Mouse (Mus musculus) forebrain, embryonic 10.5 days (tissue): ENCODE data around the gene Atg4a. TPM values are rescaled to one million over a fixed set of nuclear protein-coding genes. Genes with fewer than 3 reads are reported as not detected.

ENCODE experiments used
- DNase-seq: peaks from one replicate; pipeline ENCODE4 v3.0.0-alpha.2; 2017; ENCODE audit warnings: low spot score; ENCODE audit errors: extremely low spot score
- H3K27ac ChIP-seq: fragments of 300-500 bp; sonication (generic); 2 replicates; pipeline ENCODE4 v1.5.1; 2016; ENCODE audit warnings: mild to moderate bottlenecking
- H3K27me3 ChIP-seq: fragments of 300-500 bp; sonication (generic); 2 replicates; pipeline ENCODE4 v1.6.1; 2016; ENCODE audit warnings: mild to moderate bottlenecking; ENCODE audit not compliant: poor library complexity, severe bottlenecking
- H3K36me3 ChIP-seq: fragments of 300-500 bp; sonication (generic); replicated peaks from 2 replicates; pipeline ENCODE4 v1.6.1; 2016; ENCODE audit warnings: mild to moderate bottlenecking, moderate library complexity
- H3K4me1 ChIP-seq: fragments of 300-500 bp; sonication (generic); 2 replicates; pipeline ENCODE4 v1.6.1; 2016
- H3K4me3 ChIP-seq: fragments of 300-500 bp; sonication (generic); 2 replicates; pipeline ENCODE4 v1.5.1; 2016; ENCODE audit warnings: mild to moderate bottlenecking, moderate library complexity
- H3K9me3 ChIP-seq: fragments of 300-500 bp; sonication (generic); 2 replicates; pipeline ENCODE4 v1.6.1; 2016; ENCODE audit warnings: mild to moderate bottlenecking, moderate library complexity
- WGBS: fragments of 180-500 bp; shearing (Covaris S2); methylation state at CpG from one replicate; pipeline ENCODE4 v1.1.7; 2016; 5-methylcytosine and 5-hydroxymethylcytosine counted together
- polyA plus RNA-seq: library from polyadenylated mRNA; unstranded; fragments of >200 nt; fragmentation: Nextera tagmentation; extraction: Ambion mirVana; gene quantifications from 2 replicates; pipeline ENCODE4 v1.2.1, GENCODE M21; 2016

Atg4a gene
- polyA plus RNA-seq, 1 experiment from 2014 or later: 12.4 TPM

DNA sequence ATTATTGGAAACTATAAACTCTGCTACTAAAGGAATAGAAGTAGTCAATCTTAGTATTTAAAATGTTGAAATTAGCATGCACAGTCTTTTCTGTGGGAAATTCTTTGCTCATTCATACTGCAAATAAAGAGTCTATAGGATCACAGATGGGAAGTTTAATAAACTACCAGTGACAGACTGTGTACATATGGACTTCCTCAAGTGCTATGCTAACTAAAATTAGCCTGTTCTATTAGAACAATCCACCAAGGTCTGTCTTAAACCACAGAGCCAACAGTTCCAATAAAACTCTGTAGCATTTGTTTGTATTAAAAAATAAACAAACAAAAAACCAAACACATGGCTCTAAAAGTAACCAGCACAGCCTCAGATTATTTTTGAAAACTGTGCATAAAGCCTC, 238.3 kb downstream of the Atg4a start:
- no peak overlapping the region for H3K27ac ChIP-seq
- H3K4me1 ChIP-seq: peaks cover 20% of the 10 kb centered on the region
- no peaks in the 10 kb centered on the region for H3K9me3 ChIP-seq
- H3K36me3 ChIP-seq: no peaks in the 10 kb centered on the region
- H3K27me3 ChIP-seq: peaks cover 100% of the 10 kb centered on the region
- no peak for DNase-seq
- no peak overlapping the region for H3K4me3 ChIP-seq

GRCm38 (mm10) chrX:141198993-141199392, 242.3 kb downstream of the Atg4a start:
- H3K27me3 ChIP-seq: peaks cover 100% of the 10 kb centered on the region
- no peak overlapping the region for H3K27ac ChIP-seq
- WGBS: 84% methylated on average over 3 of the region's 3 CpGs
- H3K36me3 ChIP-seq: no peaks in the 10 kb centered on the region
- no peak overlapping the region for H3K4me3 ChIP-seq
- H3K9me3 ChIP-seq: no peaks in the 10 kb centered on the region
- DNase-seq: no peak
- H3K4me1 ChIP-seq: no peaks in the 10 kb centered on the region

GRCm38 (mm10) chrX:141212802-141213201, 256.1 kb downstream of the Atg4a start:
- peaks cover 95% of the 10 kb centered on the region for H3K27me3 ChIP-seq
- DNase-seq: peak; percentile 16
- H3K9me3 ChIP-seq: no peaks in the 10 kb centered on the region

More at GRCm38 (mm10) chrX:141212802-141213201, 256.1 kb downstream of the Atg4a start:
- no peak overlapping the region for H3K27ac ChIP-seq
- no peak overlapping the region for H3K4me3 ChIP-seq
- WGBS: 40% methylated on average over 5 of the region's 5 CpGs
- H3K36me3 ChIP-seq: no peaks in the 10 kb centered on the region
- no peaks in the 10 kb centered on the region for H3K4me1 ChIP-seq

Other genes with a start within 250 kb of the Atg4a start
- gene Tex13b, start 143.5 kb upstream of the Atg4a start, polyA plus RNA-seq: not detected in 2 replicates
- gene Vsig1, start 49.3 kb upstream of the Atg4a start, polyA plus RNA-seq: not detected in 2 replicates
- 50.5 and 52.3 TPM in 2 replicates for gene Psmd10, start 179 bp upstream of the Atg4a start, polyA plus RNA-seq